Mouse (Mus musculus) embryonic fibroblast, embryonic 13.5 days (primary cell): ENCODE measurements around the gene Eef1akmt1. TPM values are rescaled to one million over a fixed set of nuclear protein-coding genes. Genes with fewer than 3 reads are reported as not detected.

Source experiments
- H3K27ac ChIP-seq: 2 replicates; pipeline ENCODE4 v1.5.1; 2012; ENCODE audit warnings: low read length, control low read depth, inconsistent platforms; ENCODE audit not compliant: insufficient read depth
- H3K4me1 ChIP-seq: 2 replicates; pipeline ENCODE4 v1.6.1; 2011; ENCODE audit warnings: low read length; ENCODE audit not compliant: control insufficient read depth, insufficient read depth
- H3K4me3 ChIP-seq: 2 replicates; pipeline ENCODE4 v1.5.1; 2011; ENCODE audit warnings: mild to moderate bottlenecking, control low read depth, low read length; ENCODE audit not compliant: insufficient read depth
- CTCF ChIP-seq: IDR thresholded peaks from 2 replicates; pipeline ENCODE4 v1.5.1; 2011; ENCODE audit warnings: mild to moderate bottlenecking, control low read depth, low read length, moderate library complexity, borderline replicate concordance; ENCODE audit not compliant: insufficient read depth
- POLR2A ChIP-seq: IDR thresholded peaks from 2 replicates; pipeline ENCODE4 v1.6.1; 2011; ENCODE audit warnings: low read depth, mild to moderate bottlenecking, control low read depth, low read length, moderate library complexity
- polyA plus RNA-seq: library from polyadenylated mRNA; stranded (reverse); fragments of >200 nt; gene quantifications from 2 replicates; pipeline ENCODE4 v1.2.4, GENCODE M21; 2011; ENCODE audit warnings: low read depth; ENCODE audit not compliant: missing spikeins, insufficient read length

Eef1akmt1 gene
- polyA plus RNA-seq, 1 experiment, result 52.1 TPM

GRCm38 (mm10) chr14:57534346-57534745 lies 37.1 kb downstream of the Eef1akmt1 start:
- TF ChIP-seq CTCF (no peak), POLR2A (no peak)
- Histone ChIP-seq H3K4me3 (no peak overlapping the region), H3K4me1 (peaks cover 2% of the 10 kb centered on the region; the same call in 1 of the 2 replicates), H3K27ac (no peak overlapping the region)

DNA sequence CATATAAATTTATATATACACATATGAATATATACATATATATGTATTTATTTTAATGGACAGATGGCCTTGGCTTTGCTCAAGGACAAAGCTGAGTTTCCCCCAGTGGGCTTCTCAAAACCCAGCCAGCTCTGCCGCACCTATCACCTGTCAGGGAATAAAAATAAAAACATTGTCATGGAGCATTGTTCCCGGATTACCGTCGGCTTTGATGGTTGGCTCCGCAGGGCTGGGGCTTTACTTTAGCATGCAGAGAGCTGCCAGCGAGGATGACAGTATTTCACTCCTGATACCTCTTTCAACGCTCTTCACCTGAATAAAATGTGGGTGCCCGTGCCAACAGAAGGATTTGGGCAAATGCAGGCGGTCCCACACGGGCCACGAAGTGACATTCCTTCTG lies 37.6 kb downstream of the Eef1akmt1 start:
- no peak overlapping the region for H3K27ac ChIP-seq
- H3K4me3 ChIP-seq, result no peak overlapping the region
- H3K4me1 ChIP-seq, result peaks cover 2% of the 10 kb centered on the region; the same call in 1 of the 2 replicates
- TF ChIP-seq POLR2A (no peak), CTCF (no peak)

DNA sequence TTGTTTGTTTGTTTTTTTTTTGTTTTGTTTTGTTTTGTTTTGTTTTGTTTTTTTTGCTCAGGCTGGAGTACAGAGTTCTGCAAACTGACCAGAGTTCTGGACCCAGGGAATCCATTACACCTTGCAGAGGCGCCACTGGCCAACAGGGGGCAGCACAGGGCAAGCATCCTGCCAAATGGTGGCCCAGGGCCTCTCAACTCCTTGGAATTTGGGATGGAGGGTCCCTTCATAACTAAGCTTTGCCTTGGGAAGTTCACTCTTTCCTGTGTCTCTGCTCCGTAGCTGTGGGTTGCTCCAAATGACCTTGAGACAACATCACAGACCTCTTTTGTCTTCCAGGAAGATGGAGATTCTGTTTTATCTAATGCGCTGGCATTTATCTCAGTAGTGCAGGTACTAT lies 38.2 kb downstream of the Eef1akmt1 start:
- TF ChIP-seq CTCF (peak; percentile 67; the same call in 1 of the 2 replicates), POLR2A (no peak)
- H3K27ac ChIP-seq, result no peak overlapping the region
- no peak overlapping the region for H3K4me3 ChIP-seq
- H3K4me1 ChIP-seq, result peaks cover 2% of the 10 kb centered on the region; the same call in 1 of the 2 replicates

DNA sequence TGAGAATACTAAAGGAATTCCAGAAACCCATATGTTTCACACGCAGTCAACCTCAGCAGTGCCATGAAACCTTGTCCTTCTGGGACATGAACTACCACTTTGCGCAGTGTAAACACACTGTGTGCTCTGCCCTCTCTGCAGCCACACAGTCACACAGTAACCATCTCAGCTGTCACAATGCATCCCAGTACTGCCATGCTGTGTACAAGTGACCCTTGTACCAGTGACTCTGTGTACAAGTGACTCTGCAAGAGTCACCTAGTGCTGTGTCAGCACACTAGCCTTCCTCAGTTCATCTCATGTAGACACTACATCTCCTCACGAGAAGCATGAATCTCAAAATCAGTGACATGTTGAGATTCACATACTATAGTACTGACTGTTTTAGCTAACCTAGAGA lies 38.8 kb downstream of the Eef1akmt1 start:
- TF ChIP-seq POLR2A, result no peak
- TF ChIP-seq CTCF, result no peak
- Histone ChIP-seq H3K27ac (no peak overlapping the region), H3K4me3 (no peak overlapping the region), H3K4me1 (peaks cover 2% of the 10 kb centered on the region; the same call in 1 of the 2 replicates)

DNA sequence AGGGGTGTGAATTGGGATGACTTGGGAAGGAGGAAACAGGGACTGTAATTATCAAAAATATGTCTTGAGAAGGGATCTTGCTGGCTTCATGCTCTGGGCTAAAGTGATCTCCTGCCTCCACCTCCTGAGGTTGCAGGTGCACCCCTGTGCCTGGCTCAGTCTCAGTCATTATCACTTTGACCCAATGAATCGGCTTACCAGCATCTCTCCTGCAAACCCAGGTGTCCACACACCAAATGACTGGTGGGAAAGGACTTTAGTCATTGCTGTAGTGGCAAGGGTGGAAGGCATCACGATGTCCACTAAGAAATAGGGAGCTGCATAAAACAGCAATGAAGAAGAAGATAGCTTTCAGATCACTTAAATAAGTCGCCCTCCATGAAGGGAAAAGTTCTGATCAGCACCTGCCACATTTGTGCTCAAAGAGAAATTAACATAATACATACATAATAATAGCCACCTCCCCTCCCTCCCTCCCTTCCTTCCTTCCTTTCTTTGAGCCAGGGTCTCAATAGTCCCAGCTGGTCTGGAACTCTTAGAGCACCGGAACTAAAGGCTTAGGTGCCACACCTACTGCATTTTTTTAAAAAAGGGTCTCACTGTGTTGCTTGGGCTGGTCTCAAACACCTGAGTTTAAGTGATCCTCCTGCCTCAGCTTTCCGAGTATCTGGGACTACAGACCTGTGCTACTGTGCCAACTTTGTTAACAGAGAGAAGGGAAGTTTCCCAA lies 41.5 kb downstream of the Eef1akmt1 start:
- TF ChIP-seq CTCF, result no peak
- TF ChIP-seq POLR2A, result no peak
- Histone ChIP-seq H3K27ac (no peak overlapping the region), H3K4me1 (peaks cover 2% of the 10 kb centered on the region; the same call in 1 of the 2 replicates), H3K4me3 (no peak overlapping the region)

- Histone ChIP-seq H3K4me1 (no peaks in the 10 kb centered on the region), H3K27ac (no peak overlapping the region), H3K4me3 (no peak overlapping the region)
- TF ChIP-seq POLR2A (no peak), CTCF (no peak)
These were observed 42.2 kb downstream of the Eef1akmt1 start for GRCm38 (mm10) chr14:57529086-57529785.

DNA sequence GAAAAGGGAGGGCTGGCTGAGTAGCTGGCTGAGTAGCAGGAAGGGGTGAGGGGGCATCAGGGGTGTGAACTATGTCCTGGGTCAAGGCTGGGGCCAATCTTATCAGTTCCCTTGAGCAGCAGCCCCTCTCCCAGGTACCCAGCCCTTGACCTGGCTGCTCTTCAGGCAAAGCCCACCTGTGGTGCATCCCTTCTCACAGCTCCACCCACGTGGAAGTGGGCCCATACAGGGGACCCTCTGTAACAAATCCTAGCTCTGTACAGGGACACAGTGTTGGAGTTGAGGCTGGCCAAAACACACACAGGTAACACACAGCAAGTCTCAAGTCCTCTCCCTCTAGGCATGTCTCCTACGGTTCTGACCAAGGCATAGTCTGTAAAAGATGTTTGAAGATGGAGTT lies 43.8 kb downstream of the Eef1akmt1 start:
- H3K4me1 ChIP-seq, result no peaks in the 10 kb centered on the region
- H3K4me3 ChIP-seq, result no peak overlapping the region
- no peak for TF ChIP-seq POLR2A
- no peak for TF ChIP-seq CTCF
- no peak overlapping the region for H3K27ac ChIP-seq

DNA sequence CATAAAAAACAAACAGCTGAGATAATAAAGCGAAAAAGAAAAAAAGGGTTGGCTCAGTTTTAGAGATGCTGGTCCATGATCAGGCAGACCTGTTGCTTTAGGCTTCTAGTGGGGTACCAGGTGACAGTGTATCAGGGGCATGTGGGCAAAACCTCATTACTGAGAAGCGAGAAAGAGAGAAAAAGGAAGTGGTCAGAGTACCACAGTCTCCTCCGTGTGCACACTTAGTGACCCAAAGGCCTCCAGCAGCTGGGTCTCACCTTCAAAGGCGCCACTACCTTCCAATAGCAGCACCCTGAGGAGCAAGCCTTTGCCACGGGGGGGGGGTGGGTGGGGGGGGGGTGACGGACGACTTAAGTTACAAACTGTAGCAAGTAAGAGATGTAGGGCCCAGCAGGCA lies 44.3 kb downstream of the Eef1akmt1 start:
- Histone ChIP-seq H3K4me1 (no peaks in the 10 kb centered on the region), H3K27ac (no peak overlapping the region)
- TF ChIP-seq POLR2A, result no peak
- TF ChIP-seq CTCF, result no peak

DNA sequence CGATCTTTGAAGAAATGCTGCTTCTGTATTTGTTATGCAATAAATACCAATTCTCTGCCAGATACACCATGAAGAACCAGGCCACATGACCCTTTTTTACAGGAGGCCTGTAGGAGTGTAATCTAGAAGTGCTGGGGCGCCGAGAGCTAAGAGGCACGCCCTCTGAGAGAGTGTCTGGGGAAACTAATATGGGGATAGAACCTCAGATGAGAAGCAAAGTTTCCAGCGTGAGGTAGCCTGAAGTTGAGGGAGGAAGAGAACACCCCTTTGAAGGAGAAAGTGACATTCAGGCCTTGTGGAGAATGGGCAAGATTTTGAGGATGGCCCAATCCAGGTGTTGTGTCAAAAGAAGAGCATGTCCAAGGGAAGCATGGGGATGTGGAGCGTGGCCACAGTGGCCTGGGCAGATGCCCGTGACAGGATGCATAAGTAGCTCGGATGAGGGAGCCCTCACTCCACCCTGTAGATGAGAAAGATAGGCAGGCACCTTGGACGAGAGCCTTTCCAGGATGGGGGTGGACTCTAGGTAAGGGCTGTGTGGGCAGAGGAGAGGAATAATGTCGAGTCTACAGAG lies 45.3 kb downstream of the Eef1akmt1 start:
- Histone ChIP-seq H3K27ac (no peak overlapping the region), H3K4me3 (peak overlapping the region; percentile 47), H3K4me1 (no peaks in the 10 kb centered on the region)
- TF ChIP-seq POLR2A (no peak), CTCF (no peak)

More for the DNA sequence above, 44.3 kb downstream of the Eef1akmt1 start:
- no peak overlapping the region for H3K4me3 ChIP-seq
